Mouse (Mus musculus): ENCODE measurements at regions not wholly inside any gene's neighbourhood (a gene's known extent, or its start where the extent isn't known, plus 50 kb on each side); places are given as distances from the start of the nearest gene placed in this dataset.
A peak's percentile ranks its signal among the peaks of the same experiment; 100 is the strongest.

DNA sequence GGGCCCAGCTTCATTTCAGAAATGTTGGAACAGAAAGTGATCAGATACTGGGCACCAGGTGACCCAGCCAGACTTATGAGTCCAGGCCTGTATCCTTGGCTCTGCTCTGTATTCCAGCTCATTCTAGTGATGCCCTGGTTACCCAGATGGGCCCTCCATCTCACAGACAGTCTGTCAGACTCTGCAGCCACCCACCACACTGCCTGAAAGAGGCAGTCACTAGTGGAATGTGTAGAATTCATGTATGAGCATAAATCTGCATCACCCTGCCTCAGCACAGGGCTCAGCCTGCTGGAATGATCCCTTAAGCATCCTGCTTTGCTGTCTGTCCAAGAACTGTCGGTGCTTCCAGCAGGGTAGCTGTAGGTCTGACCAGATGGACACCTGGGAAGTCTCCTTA lies 51.8 kb upstream of the Nectin1 start:
- DNase-seq (ENCODE audit: low spot score in 2 of 2): no peak

DNA sequence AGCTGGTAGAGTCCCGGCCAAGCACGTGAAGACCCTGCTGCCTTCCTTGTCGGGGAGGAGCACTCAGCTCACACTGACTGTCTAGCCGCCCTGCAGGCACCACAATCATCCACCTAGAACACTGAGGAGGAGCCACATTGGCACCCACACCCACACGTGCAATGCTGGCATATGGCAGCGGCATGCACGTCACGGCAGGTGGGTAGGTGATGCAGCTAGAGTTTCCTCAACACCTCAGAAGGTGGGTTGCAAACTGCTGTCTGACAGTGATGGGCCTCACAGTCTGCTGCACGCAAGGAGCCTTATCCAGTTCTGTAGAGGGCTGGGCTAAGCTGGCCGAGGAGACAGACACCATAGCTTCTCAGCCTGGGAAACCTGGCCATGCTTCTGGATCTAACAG lies 51.2 kb upstream of the Nectin1 start:
- peak; percentile 73 to 74 for DNase-seq (ENCODE audit: low spot score in 2 of 2)

Measured in left cerebral cortex, adult 18-20 months (tissue).